Mouse (Mus musculus) urinary bladder, postnatal 10 days (tissue): ENCODE data around the gene Mfsd14b.

Experiments
- DNase-seq: peaks from one replicate; pipeline ENCODE4 v3.0.0; 2022; ENCODE audit warnings: low spot score

Mfsd14b gene

GRCm38 (mm10) chr13:65112459-65113110 is at the start of gene Mfsd14b:
Gene Mfsd14b (minus strand): TSS chr13:65112975.
- DNase-seq: peak; percentile 53

DNA sequence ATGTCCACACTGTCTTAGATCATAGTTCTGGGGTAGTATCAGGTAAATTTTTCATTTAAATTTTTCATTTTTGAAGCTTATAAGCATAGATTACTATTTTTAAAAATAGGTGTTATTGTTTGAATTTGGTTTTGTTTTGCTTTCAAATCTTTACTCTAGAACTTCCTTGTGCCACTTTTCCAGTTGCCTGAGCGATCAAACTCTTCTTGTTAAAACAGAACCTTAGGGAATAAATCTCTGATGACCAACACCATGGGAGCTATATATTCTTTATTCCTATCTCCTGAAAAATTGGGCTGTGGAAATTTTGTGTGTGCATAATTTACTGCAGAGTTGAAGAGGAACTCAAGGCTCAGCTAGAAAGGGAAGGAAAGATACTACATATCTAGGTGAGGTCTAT is 37.2 kb upstream of the Mfsd14b start, which contains the start of gene Olfr466:
Olfr466 (plus strand) TSS at position 301 of the 400 bp plus-strand sequence.
- no peak for DNase-seq

GRCm38 (mm10) chr13:65137789-65138188 is 25.0 kb upstream of the Mfsd14b start, which contains the start of gene Olfr465-ps1:
Gene Olfr465-ps1 (plus strand): TSS chr13:65138089.
- no peak for DNase-seq

GRCm38 (mm10) chr13:65127063-65127847 is 14.5 kb upstream of the Mfsd14b start:
- no peak for DNase-seq

- DNase-seq: no peak
Observed at GRCm38 (mm10) chr13:65122111-65122510, 9.3 kb upstream of the Mfsd14b start.

DNA sequence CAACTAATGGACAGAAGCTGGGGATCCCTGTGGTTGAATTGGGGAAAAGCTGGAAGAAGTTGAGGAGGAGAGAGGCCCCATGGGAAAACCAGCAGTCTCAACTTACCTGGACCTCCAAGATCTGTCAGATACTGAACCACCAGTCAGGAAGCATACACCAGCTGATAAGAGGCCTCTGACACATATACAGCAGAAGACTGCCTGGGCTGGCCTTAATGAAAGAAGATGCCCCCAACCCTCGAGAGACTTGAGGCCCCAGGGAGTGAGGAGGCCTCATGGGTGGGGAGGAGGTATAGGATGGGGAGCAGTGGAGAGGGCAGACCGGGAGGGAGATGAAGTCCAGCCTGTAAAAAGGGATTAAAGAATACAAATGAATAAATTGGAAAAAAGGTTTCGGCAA is 8.2 kb upstream of the Mfsd14b start:
- no peak for DNase-seq

GRCm38 (mm10) chr13:65113239-65113638 is 464 bp upstream of the Mfsd14b start:
- DNase-seq: no peak

DNA sequence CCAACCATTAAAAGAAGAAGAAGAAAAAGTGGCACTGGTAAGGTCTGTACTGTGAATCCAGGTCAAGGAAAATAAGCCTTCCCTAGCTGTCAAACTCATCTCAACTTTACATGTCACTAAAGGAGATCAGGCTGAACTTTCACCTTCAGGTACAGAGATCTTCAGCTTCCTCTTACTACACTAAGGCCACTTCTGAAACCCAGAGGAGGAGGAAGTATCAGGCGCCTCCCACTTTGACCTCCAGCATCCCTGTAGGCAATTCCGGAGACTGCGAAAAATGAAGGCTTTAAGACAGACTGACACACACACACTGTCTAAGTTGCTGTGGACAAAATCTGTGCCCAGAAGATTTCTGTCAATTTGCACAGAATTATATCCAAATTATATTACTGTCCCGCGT is 814 bp downstream of the Mfsd14b start:
- DNase-seq: no peak

- no peak for DNase-seq
Observed at GRCm38 (mm10) chr13:65101232-65101631, 11.5 kb downstream of the Mfsd14b start.

GRCm38 (mm10) chr13:65100678-65101077 is 12.1 kb downstream of the Mfsd14b start:
- DNase-seq: no peak

- no peak for DNase-seq
Observed at GRCm38 (mm10) chr13:65097018-65097417, 15.8 kb downstream of the Mfsd14b start.

DNA sequence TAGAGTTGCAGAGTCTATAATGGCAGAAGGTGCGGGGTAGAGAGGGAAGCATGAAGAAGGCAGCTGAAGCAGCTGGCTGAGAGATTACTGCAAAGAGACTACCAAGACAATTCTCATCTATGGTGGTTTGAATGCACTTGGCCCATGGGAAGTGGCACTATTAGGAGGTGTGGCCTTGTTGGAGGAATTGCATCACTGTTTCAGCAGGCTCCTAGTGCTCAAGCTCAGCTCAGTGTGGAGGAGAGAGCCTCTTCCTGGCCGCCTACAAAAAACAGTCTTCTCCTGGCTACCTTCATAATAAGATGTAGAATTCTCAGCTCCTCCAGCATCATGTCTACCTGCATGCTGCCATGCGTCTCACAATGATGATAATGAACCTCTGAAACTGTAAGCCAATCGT is 16.9 kb downstream of the Mfsd14b start:
- DNase-seq: no peak

GRCm38 (mm10) chr13:65069969-65070368 is 42.8 kb downstream of the Mfsd14b start:
- no peak for DNase-seq

- no peak for DNase-seq
Observed at GRCm38 (mm10) chr13:65052660-65053059, 60.1 kb downstream of the Mfsd14b start, which contains the start of gene Prss47. Gene Prss47 (minus strand): TSS chr13:65052760.

- no peak for DNase-seq
Observed at GRCm38 (mm10) chr13:65035057-65035456, 77.7 kb downstream of the Mfsd14b start.

GRCm38 (mm10) chr13:65032758-65033157 is 80.0 kb downstream of the Mfsd14b start, which contains the start of gene Spata31d1c:
Gene Spata31d1c (plus strand): TSS chr13:65033058.
- DNase-seq: no peak
